Mouse (Mus musculus) embryonic fibroblast, embryonic 13.5 days (primary cell): ENCODE measurements at regions not wholly inside any gene's neighbourhood (a gene's known extent, or its start where the extent isn't known, plus 50 kb on each side); places are given as distances from the start of the nearest gene placed in this dataset.

Source experiments
- CTCF ChIP-seq: IDR thresholded peaks from 2 replicates; pipeline ENCODE4 v1.5.1; 2011; ENCODE audit warnings: mild to moderate bottlenecking, control low read depth, low read length, moderate library complexity, borderline replicate concordance; ENCODE audit not compliant: insufficient read depth
- POLR2A ChIP-seq: IDR thresholded peaks from 2 replicates; pipeline ENCODE4 v1.6.1; 2011; ENCODE audit warnings: low read depth, mild to moderate bottlenecking, control low read depth, low read length, moderate library complexity

GRCm38 (mm10) chr1:177585320-177585719 lies 143.2 kb downstream of the Zbtb18 start:
- TF ChIP-seq POLR2A (no peak), CTCF (no peak)
